Mouse (Mus musculus): Measurements from ENCODE around the gene Sec61a1. TPM values are rescaled to one million over a fixed set of nuclear protein-coding genes. Genes with fewer than 3 reads are reported as not detected.

The Sec61a1 gene
- polyA plus RNA-seq, 1 experiment, result 145 TPM

DNA sequence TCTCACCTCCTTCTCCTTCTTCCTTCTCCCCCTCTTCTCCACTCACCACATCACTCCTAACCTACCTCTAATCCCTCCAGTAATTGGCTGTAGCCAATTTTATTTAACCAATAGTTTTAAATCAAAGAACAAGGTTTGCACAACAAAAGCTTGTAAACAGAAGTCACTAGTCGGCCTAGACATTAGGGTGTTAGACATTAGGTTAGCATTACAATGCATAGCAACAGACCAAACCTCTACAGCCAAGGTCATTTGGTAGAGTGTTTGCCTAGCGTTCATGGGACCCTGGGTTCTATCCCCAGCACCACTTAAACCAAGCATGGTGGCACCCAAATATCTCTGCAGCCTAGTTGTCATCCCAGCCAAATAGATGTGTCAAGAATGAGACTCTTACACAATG lies 64.2 kb downstream of the Sec61a1 start:
- DNase-seq (ENCODE audit: low spot score), result no peak

Other genes with a start within 250 kb of the Sec61a1 start
- gene Eefsec, start 72.4 kb downstream of the Sec61a1 start, polyA plus RNA-seq (2012; rRNA removed), result 13.8 and 15.8 TPM in 2 replicates
- gene Ruvbl1, start 53.5 kb downstream of the Sec61a1 start, polyA plus RNA-seq (2012; rRNA removed), result 33.1 and 37.7 TPM in 2 replicates
- 1.4 and 1.6 TPM in 2 replicates for gene Kbtbd12, start 119.0 kb upstream of the Sec61a1 start, polyA plus RNA-seq (2012; rRNA removed)
- 66.3 and 69.7 TPM in 2 replicates for gene Mgll, start 205.5 kb upstream of the Sec61a1 start, polyA plus RNA-seq (2012; rRNA removed)